Mouse (Mus musculus): ENCODE measurements around the gene Ptgis. TPM values are rescaled to one million over a fixed set of nuclear protein-coding genes. Genes with fewer than 3 reads are reported as not detected.

Gene Ptgis
- polyA plus RNA-seq, 1 experiment from 2014 or later = 8.9 TPM

GRCm38 (mm10) chr2:167198660-167199427 is 41.6 kb downstream of the Ptgis start:
- Histone ChIP-seq H3K36me3 (ENCODE audit: control insufficient read depth, insufficient read depth) (no peaks in the 10 kb centered on the region), H3K4me2 (replicated peaks; ENCODE audit: low read depth) (no peak overlapping the region), H3K4me1 (replicated peaks; ENCODE audit: control insufficient read depth, insufficient read depth, low read length) (no peaks in the 10 kb centered on the region), H3K4me3 (ENCODE audit: low read depth, low read length) (no peak overlapping the region), H3K9me3 (ENCODE audit: control insufficient read depth) (no peaks in the 10 kb centered on the region), H3K9ac (ENCODE audit: low read depth, low read length) (no peak overlapping the region), H3K27ac (ENCODE audit: low read depth, low read length) (no peak overlapping the region), H3K27me3 (replicated peaks; ENCODE audit: control insufficient read depth, insufficient read depth, low read length) (no peaks in the 10 kb centered on the region)
- WGBS = 51% methylated on average over 13 of the region's 13 CpGs
- no peak for ATAC-seq
- TF ChIP-seq CTCF (IDR thresholded peaks at IDR 0.05; ENCODE audit: low read depth) = no peak

DNA sequence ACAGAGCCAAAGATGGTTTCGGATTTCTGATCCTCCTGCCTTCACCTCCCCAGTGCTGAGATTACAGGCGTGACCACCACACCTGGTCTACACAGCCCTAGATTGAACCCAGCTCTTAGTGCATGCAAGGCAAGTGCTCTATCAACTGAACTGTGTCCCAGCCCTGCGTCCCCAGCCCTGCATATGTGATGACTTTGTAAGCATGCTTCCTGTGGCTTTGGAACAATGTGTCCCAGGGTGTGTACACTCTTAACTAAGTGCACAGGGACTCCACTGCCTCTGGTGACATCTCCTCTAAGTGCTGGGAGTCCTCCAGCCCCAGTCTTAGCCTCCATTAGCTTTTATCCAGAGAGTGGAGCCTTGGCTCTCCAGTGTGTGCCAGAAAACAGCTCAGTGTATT is 47.0 kb downstream of the Ptgis start:
- Histone ChIP-seq H3K4me1 (replicated peaks; ENCODE audit: control insufficient read depth, insufficient read depth, low read length) (no peaks in the 10 kb centered on the region; the same call in 1 of the 2 replicates), H3K9me3 (ENCODE audit: control insufficient read depth) (no peaks in the 10 kb centered on the region), H3K27me3 (replicated peaks; ENCODE audit: control insufficient read depth, insufficient read depth, low read length) (peaks cover 17% of the 10 kb centered on the region), H3K4me2 (replicated peaks; ENCODE audit: low read depth) (no peak overlapping the region), H3K9ac (ENCODE audit: low read depth, low read length) (no peak overlapping the region), H3K27ac (ENCODE audit: low read depth, low read length) (no peak overlapping the region), H3K4me3 (ENCODE audit: low read depth, low read length) (no peak overlapping the region), H3K36me3 (ENCODE audit: control insufficient read depth, insufficient read depth) (no peaks in the 10 kb centered on the region)
- TF ChIP-seq CTCF (IDR thresholded peaks at IDR 0.05; ENCODE audit: low read depth) = no peak
- WGBS = 73% methylated on average over 3 of the region's 3 CpGs
- ATAC-seq = no peak

DNA sequence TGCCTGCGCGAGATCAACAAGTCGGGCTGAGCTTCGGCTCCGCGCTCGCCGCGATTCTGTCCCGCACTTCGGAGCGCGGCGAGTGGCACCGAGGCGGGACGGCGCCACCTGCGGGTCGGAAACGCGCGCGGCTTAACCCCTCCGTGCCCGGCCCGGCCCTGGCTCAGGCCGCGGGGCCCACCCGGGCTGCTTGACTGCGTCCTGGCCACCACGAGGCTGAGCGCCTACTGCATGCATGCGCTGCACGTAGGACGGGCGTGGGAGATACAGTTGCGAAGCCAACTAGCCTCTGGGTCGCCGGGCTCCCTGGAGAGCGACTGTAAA is 50.4 kb downstream of the Ptgis start, which contains the start of gene Kcnb1:
TSS of gene Kcnb1 (minus strand) at position 80 of the 324 bp plus-strand sequence.
- Histone ChIP-seq H3K9me3 (ENCODE audit: control insufficient read depth) (no peaks in the 10 kb centered on the region), H3K27me3 (replicated peaks; ENCODE audit: control insufficient read depth, insufficient read depth, low read length) (peaks cover 26% of the 10 kb centered on the region), H3K4me1 (replicated peaks; ENCODE audit: control insufficient read depth, insufficient read depth, low read length) (no peaks in the 10 kb centered on the region; the same call in 1 of the 2 replicates), H3K9ac (ENCODE audit: low read depth, low read length) (peak within 1 kb of the TSS; percentile 42; the same call in 1 of the 2 replicates), H3K4me2 (replicated peaks; ENCODE audit: low read depth) (peak within 1 kb of the TSS; percentile 76), H3K4me3 (ENCODE audit: low read depth, low read length) (peak within 1 kb of the TSS; percentile 45), H3K27ac (ENCODE audit: low read depth, low read length) (no peak within 1 kb of the TSS), H3K36me3 (ENCODE audit: control insufficient read depth, insufficient read depth) (no peaks in the 10 kb centered on the region)
- under 1% methylated on average over 41 of the region's 41 CpGs for whole genome bisulfite sequencing
- ATAC-seq = peak; percentile 44
- peak; percentile 84 for TF ChIP-seq CTCF (IDR thresholded peaks at IDR 0.05; ENCODE audit: low read depth)

- peak overlapping the region; percentile 76 for H3K4me2 ChIP-seq (replicated peaks; ENCODE audit: low read depth)
- peak overlapping the region; percentile 45 for H3K4me3 ChIP-seq (ENCODE audit: low read depth, low read length)
- no peaks in the 10 kb centered on the region; the same call in 1 of the 2 replicates for H3K4me1 ChIP-seq (replicated peaks; ENCODE audit: control insufficient read depth, insufficient read depth, low read length)
- no peaks in the 10 kb centered on the region for H3K9me3 ChIP-seq (ENCODE audit: control insufficient read depth)
- WGBS = 2% methylated on average over 40 of the region's 91 CpGs
- peaks cover 26% of the 10 kb centered on the region for H3K27me3 ChIP-seq (replicated peaks; ENCODE audit: control insufficient read depth, insufficient read depth, low read length)
- H3K27ac ChIP-seq (ENCODE audit: low read depth, low read length) = no peak overlapping the region
- no peak for TF ChIP-seq CTCF (IDR thresholded peaks at IDR 0.05; ENCODE audit: low read depth)
- H3K36me3 ChIP-seq (ENCODE audit: control insufficient read depth, insufficient read depth) = no peaks in the 10 kb centered on the region
- peak; percentile 21; the same call in 1 of the 2 replicates for ATAC-seq
- H3K9ac ChIP-seq (ENCODE audit: low read depth, low read length) = peak overlapping the region; percentile 42; the same call in 1 of the 2 replicates
These were observed 50.9 kb downstream of the Ptgis start for GRCm38 (mm10) chr2:167189291-167190075.

- H3K27ac ChIP-seq (ENCODE audit: low read depth, low read length) = no peak overlapping the region
- WGBS = 13% methylated on average over 67 of the region's 83 CpGs
- H3K4me3 ChIP-seq (ENCODE audit: low read depth, low read length) = peak overlapping the region; percentile 45
- peak overlapping the region; percentile 76 for H3K4me2 ChIP-seq (replicated peaks; ENCODE audit: low read depth)
- no peaks in the 10 kb centered on the region for H3K36me3 ChIP-seq (ENCODE audit: control insufficient read depth, insufficient read depth)
- peaks cover 26% of the 10 kb centered on the region for H3K27me3 ChIP-seq (replicated peaks; ENCODE audit: control insufficient read depth, insufficient read depth, low read length)
- 0 out of 2 replicates have a peak overlapping the region, but pooled peaks have one; percentile 1 for H3K9ac ChIP-seq (ENCODE audit: low read depth, low read length)
- ATAC-seq = peak; percentile 75
- no peaks in the 10 kb centered on the region for H3K9me3 ChIP-seq (ENCODE audit: control insufficient read depth)
- H3K4me1 ChIP-seq (replicated peaks; ENCODE audit: control insufficient read depth, insufficient read depth, low read length) = no peaks in the 10 kb centered on the region; the same call in 1 of the 2 replicates
- TF ChIP-seq CTCF (IDR thresholded peaks at IDR 0.05; ENCODE audit: low read depth) = peak; percentile 53
These were observed 51.8 kb downstream of the Ptgis start for GRCm38 (mm10) chr2:167188315-167189207.

Measured in intestine, postnatal 0 days (tissue).